Mouse (Mus musculus) embryonic stem cell, embryonic (primary cell): ENCODE results near the gene Olfr661.

ENCODE experiments used
- CTCF ChIA-PET, 4 experiments: fragments of 300-600 bp in 2 of 4; fragments of 350-600 bp in 2 of 4; sonication (Branson Sonifier 250); formaldehyde crosslinking; loops; one replicate each; lab custom pipeline; 2022; ENCODE audit warnings: inconsistent platforms in 2 of 4; lab: Charles Lee
- POLR2A ChIA-PET, 4 experiments: fragments of 300-600 bp in 2 of 4; fragments of 350-600 bp in 2 of 4; sonication (Branson Sonifier 250); formaldehyde crosslinking; loops; one replicate each; lab custom pipeline; 2022; ENCODE audit warnings: antibody characterized with exemption in 4 of 4, inconsistent platforms in 1 of 4; lab: Charles Lee

Gene Olfr661

DNA sequence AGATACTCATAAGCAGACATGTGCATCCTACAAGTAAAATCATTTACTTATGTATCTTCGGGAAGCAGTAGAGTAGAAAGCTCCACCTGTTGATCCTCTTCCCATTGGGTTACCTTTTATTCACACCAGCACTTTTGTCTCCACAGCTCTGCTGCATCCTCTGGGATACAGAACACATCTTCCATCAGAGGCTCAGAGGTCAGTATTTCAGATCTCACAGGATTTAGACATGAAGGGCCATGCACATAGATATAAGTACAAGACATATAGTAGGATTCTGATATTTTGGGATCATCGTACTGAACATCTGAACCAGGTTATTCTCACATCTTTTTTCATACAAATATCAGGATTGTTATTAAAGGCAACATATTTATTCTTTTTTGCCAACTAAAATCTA lies at the start of gene Olfr661:
Olfr661 (plus strand) TSS at position 301 of the 400 bp plus-strand sequence.
- CTCF ChIA-PET, result no interaction called here
- POLR2A ChIA-PET, result interaction anchor here in 1 of 4 experiments (0.6 kb wide), 1 partner anchor 306 kb away, joined by 3 read pairs; no protein-coding TSS in a partner anchor

DNA sequence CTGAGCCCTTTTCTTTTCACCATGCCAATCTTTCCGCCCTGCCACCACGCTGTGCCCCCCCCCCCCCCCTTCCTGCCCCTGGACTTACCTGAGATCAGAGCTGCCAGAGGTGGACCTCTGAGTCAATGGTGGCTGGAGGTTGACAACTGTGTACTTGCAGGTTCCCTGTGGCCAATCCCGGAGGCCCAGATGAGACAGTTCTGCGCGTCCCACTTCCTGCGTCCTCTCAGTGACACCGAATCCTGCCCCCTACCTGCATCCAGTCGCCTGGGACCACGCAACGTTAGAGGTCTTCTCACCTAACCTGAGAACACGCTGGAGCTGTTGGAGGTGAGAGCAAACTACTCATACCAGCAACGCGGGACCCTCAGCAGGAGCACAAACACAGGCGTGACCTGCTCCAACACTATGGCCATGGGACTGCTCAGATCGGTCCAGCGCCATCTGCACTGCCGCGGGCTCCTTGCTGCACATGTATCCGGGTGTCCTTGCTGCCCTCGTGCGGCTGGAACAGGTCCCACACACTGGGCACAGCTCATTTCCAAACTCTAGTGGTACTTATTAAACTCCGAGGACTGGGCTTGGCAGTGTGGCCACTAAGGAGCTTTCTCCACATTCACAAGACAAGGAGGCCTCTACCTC lies 39.3 kb upstream of the Olfr661 start, which contains the start of gene Olfr658:
Olfr658 (minus strand) TSS at position 465 of the 642 bp plus-strand sequence.
- CTCF ChIA-PET, result interaction anchor here in 1 of 4 experiments (0.6 kb wide), 1 partner anchor 385 kb away, joined by 13 read pairs; no protein-coding TSS in a partner anchor
- POLR2A ChIA-PET, result interaction anchor here in 1 of 4 experiments (1.0 kb wide), 1 partner anchor 24 kb away, joined by 4 read pairs; no protein-coding TSS in a partner anchor

GRCm38 (mm10) chr7:104666453-104666852 lies 19.8 kb upstream of the Olfr661 start, which contains the start of gene Olfr659:
Gene Olfr659 (plus strand): TSS chr7:104666753.
- CTCF ChIA-PET, result no interaction called here
- POLR2A ChIA-PET, result no interaction called here
